Mouse (Mus musculus) liver, embryonic 14.5 days (tissue): ENCODE measurements at regions not wholly inside any gene's neighbourhood (a gene's known extent, or its start where the extent isn't known, plus 50 kb on each side); places are given as distances from the start of the nearest gene placed in this dataset.

Experiments
- ATAC-seq: fragments of 200-750 bp; cut with Nextera tagmentation; 2 replicates; pipeline ENCODE4 v1.8.0; 2017; ENCODE audit warnings: moderate number of reproducible peaks, mild to moderate bottlenecking, moderate library complexity; ENCODE audit not compliant: insufficient read depth
- DNase-seq, 3 experiments: peaks; one replicate each; pipeline ENCODE4 v3.0.0-alpha.2; 2012 to 2013; ENCODE audit warnings: low read depth in 3 of 3, low spot score in 3 of 3
- H3K27ac ChIP-seq: fragments of 300-500 bp; sonication (generic); 2 replicates; pipeline ENCODE4 v1.5.1; 2014; ENCODE audit warnings: moderate library complexity, mild to moderate bottlenecking, control low read depth, inconsistent platforms
- H3K27me3 ChIP-seq: fragments of 300-500 bp; sonication (generic); 2 replicates; pipeline ENCODE4 v1.6.1; 2014; ENCODE audit warnings: mild to moderate bottlenecking, low read length, moderate library complexity; ENCODE audit not compliant: control insufficient read depth, insufficient read depth
- H3K36me3 ChIP-seq: fragments of 300-500 bp; sonication (generic); replicated peaks from 2 replicates; pipeline ENCODE4 v1.6.1; 2014; ENCODE audit warnings: low read depth; ENCODE audit not compliant: control insufficient read depth, insufficient read depth
- H3K4me1 ChIP-seq, 2 experiments: fragments of 200-500 bp in 1 of 2; fragments of 300-500 bp in 1 of 2; sonication (generic) in 1 of 2; replicated peaks; 2 replicates each; pipeline ENCODE4 v1.6.1; 2012 to 2014; ENCODE audit warnings: antibody characterized with exemption in 1 of 2, inconsistent platforms in 1 of 2, low read length in 1 of 2; ENCODE audit not compliant: control insufficient read depth in 2 of 2, insufficient read depth in 2 of 2
- H3K4me2 ChIP-seq: fragments of 300-500 bp; sonication (generic); 2 replicates; pipeline ENCODE4 v1.6.1; 2014; ENCODE audit warnings: low read depth, mild to moderate bottlenecking, control low read depth, moderate library complexity
- H3K4me3 ChIP-seq, 2 experiments: fragments of 200-500 bp in 1 of 2; fragments of 300-500 bp in 1 of 2; sonication (generic) in 1 of 2; 2 replicates each; pipeline ENCODE4 v1.5.1; 2012 to 2014; ENCODE audit warnings: low read depth in 2 of 2, low read length in 2 of 2, mild to moderate bottlenecking in 2 of 2, control low read depth in 1 of 2, inconsistent platforms in 1 of 2, moderate library complexity in 1 of 2; ENCODE audit not compliant: insufficient read depth in 1 of 2
- H3K9ac ChIP-seq: fragments of 300-500 bp; sonication (generic); replicated peaks from 2 replicates; pipeline ENCODE4 v1.6.1; 2014; ENCODE audit warnings: mild to moderate bottlenecking, control low read depth, moderate library complexity
- H3K9me3 ChIP-seq: fragments of 300-500 bp; sonication (generic); 2 replicates; pipeline ENCODE4 v1.6.1; 2016; ENCODE audit warnings: low read length, mixed read lengths; ENCODE audit not compliant: control insufficient read depth
- CTCF ChIP-seq: IDR thresholded peaks from 2 replicates; pipeline ENCODE4 v1.5.1; 2016; ENCODE audit warnings: antibody characterized with exemption, low read depth, control low read depth
- EP300 ChIP-seq: IDR thresholded peaks from 2 replicates; pipeline ENCODE4 v1.6.1; 2016; ENCODE audit warnings: antibody characterized with exemption, low read depth
- WGBS: fragments of 180-500 bp; shearing (Covaris S2); extraction: QIAGEN DNeasy Blood & Tissue Kit; methylation state at CpG from one replicate; pipeline ENCODE4 v1.1.7; 2014; ENCODE audit not compliant: insufficient replicate concordance; 5-methylcytosine and 5-hydroxymethylcytosine counted together

DNA sequence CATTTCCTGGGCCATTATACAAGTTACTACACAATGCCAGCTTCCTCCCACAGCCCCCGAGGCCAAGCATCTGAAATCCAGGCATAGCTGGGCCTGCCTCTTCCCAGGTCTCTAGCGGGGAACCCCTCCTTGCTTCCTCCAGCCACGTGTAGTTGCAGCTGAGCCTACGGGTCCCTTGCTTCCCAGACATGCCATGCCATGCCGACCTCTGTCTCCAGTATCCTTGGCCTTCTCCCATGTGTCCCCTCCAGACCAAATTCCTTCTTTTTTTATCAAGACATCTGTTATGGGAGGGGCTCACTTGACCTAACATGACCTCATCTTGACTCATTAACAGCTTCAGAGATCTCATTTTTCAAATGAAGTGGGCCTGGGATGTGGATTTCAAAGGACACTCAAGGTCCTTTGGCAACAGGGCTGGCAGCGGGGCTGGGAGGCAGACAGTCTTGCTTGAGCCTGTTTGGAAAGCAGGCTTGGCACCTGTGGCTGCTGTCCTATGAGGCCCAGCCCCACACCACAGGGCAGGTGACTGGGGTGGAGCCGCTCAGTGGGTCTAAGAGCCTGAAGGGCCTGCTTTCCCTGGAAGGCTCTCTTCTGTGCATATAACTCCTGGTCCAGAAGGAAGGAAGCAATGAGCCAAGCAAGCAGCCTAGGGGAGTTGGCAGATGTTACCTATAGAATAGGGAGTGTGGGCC lies 117.7 kb upstream of the Unc5b start:
- Histone ChIP-seq H3K9ac (no peak overlapping the region), H3K27me3 (no peaks in the 10 kb centered on the region), H3K4me2 (no peak overlapping the region), H3K4me1 (no peaks in the 10 kb centered on the region), H3K4me3 (no peak overlapping the region), H3K9me3 (no peaks in the 10 kb centered on the region), H3K27ac (no peak overlapping the region), H3K36me3 (no peaks in the 10 kb centered on the region)
- no peak for DNase-seq
- TF ChIP-seq EP300 (no peak), CTCF (no peak)
- WGBS: 45% methylated on average over 7 of the region's 7 CpGs
- ATAC-seq: no peak

DNA sequence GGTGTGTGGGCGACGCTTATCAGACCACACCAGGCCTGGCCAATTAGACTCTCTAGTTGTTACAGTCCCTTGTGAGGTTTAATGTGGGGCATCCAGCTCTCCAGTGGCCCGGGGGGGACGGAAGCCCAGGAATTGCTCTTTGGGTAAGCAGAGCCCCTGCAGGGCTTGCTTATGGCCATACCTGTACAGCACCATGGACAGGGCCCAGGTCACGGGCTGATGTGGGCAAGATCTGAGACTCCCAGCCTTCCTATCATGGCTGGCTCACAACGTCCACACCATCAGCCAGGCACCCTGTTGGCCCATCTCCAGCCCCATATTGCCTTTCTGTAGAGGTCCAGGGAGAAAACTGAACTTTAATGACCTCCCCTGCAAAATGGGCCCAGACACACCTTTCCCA lies 111.7 kb upstream of the Unc5b start:
- no peak overlapping the region for H3K4me3 ChIP-seq
- no peak for DNase-seq
- 45% methylated on average over 6 of the region's 6 CpGs for WGBS
- H3K36me3 ChIP-seq: no peaks in the 10 kb centered on the region
- no peak overlapping the region for H3K27ac ChIP-seq
- no peak overlapping the region for H3K9ac ChIP-seq
- no peak for ATAC-seq
- H3K9me3 ChIP-seq: no peaks in the 10 kb centered on the region
- no peak overlapping the region for H3K4me2 ChIP-seq
- H3K27me3 ChIP-seq: no peaks in the 10 kb centered on the region
- TF ChIP-seq EP300 (no peak), CTCF (no peak)
- no peaks in the 10 kb centered on the region for H3K4me1 ChIP-seq

DNA sequence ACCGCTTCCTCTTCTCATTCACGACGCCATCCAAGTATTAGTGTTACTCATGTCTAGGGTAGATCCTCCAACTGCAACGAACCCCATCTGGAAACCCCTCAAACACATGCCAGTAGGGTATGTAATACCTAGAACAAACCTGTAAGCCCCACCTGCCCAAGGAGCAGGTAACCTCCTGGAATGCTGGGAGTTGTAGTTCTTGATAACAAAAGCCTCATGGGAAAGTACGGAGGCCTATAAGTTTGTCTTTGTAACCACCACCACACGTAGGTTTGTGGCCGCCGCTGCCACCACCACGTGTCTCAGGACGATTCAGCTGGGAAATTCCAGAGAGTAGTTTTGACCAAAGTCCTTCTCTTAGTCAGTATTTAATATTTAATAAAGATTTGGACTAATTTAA lies 107.4 kb upstream of the Unc5b start:
- Histone ChIP-seq H3K27ac (no peak overlapping the region), H3K36me3 (no peaks in the 10 kb centered on the region), H3K9me3 (no peaks in the 10 kb centered on the region), H3K4me3 (no peak overlapping the region), H3K9ac (no peak overlapping the region), H3K4me2 (no peak overlapping the region), H3K4me1 (no peaks in the 10 kb centered on the region), H3K27me3 (no peaks in the 10 kb centered on the region)
- ATAC-seq: no peak
- 54% methylated on average over 10 of the region's 10 CpGs for WGBS
- no peak for DNase-seq
- TF ChIP-seq CTCF (no peak), EP300 (no peak)

DNA sequence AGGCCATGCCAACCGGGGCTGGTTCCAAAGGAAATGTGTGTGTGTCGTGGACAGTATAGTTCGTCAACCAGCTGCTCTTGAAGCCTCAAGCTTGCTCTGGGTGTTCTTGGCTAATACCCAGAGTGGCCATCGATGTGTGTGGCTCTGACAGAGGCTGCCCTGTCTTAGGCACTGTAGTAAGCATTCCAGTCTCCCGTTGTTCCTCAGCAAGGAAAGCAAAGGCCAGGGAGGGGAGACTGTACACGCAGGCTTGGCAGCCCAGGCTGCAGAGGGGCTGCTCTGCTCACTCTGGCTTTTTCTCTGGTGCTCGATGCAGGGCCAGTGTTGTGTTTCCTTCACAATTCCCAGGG lies 106.1 kb upstream of the Unc5b start:
- no peak for TF ChIP-seq CTCF
- Histone ChIP-seq H3K27ac (no peak overlapping the region), H3K4me3 (no peak overlapping the region), H3K27me3 (no peaks in the 10 kb centered on the region), H3K36me3 (no peaks in the 10 kb centered on the region), H3K9me3 (no peaks in the 10 kb centered on the region), H3K4me2 (no peak overlapping the region), H3K4me1 (0 out of 4 replicates have a peak, but pooled peaks cover 0 to 4% of the 10 kb centered on the region in 2 experiments), H3K9ac (no peak overlapping the region)
- no peak for ATAC-seq
- WGBS: 48% methylated on average over 7 of the region's 7 CpGs
- no peak for DNase-seq

DNA sequence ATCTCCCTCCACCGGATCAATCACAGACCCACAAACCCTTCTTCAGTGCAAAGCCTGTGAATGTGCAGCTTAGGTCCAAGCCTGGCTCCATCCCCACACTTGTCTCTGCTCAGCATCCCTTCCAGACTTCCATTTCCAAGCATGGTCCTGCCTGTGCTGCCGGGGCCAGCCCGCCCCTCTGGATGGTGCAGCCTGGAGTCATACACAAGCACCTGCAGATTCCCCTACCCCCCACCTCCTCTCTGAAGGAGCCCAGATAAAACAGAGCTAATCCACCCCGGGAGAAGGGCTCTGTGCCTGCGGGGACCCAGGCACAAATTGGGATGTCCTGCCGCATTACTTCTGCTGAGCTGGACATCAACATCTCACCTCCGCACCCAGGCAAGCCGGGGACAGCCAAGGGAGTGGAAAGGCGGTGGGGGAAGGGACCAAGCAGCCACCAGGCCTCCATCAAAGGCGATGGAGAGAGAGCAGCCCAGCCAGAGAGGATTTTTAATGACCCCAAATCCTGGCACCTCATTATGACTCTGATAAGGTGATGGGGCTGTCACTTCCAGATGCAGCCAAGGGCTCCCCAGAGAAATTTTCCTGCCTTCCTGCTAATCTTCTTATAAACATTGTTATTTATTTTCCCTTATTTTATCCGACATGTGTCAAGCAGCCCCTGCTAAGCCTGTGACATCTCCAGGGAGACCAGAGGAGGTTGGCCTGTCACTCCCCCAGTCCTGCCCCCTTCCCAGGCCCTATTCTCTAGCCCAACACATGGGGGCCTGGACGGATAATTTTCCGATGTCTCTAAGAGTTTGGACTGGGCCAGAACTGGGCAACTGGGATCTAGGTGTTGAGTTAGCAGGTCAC lies 105.5 kb upstream of the Unc5b start:
- H3K36me3 ChIP-seq: no peaks in the 10 kb centered on the region
- no peak overlapping the region for H3K4me2 ChIP-seq

More for the DNA sequence above, 105.5 kb upstream of the Unc5b start:
- Histone ChIP-seq H3K9me3 (no peaks in the 10 kb centered on the region), H3K9ac (no peak overlapping the region), H3K27me3 (no peaks in the 10 kb centered on the region), H3K4me1 (0 out of 4 replicates have a peak, but pooled peaks cover 0 to 4% of the 10 kb centered on the region in 2 experiments), H3K4me3 (no peak overlapping the region), H3K27ac (no peak overlapping the region)
- TF ChIP-seq CTCF: no peak
- no peak for TF ChIP-seq EP300
- DNase-seq (no peak), ATAC-seq (no peak)
- WGBS: 47% methylated on average over 13 of the region's 13 CpGs
